Mouse (Mus musculus) splenic B cell, adult 2 months (primary cell): ENCODE data around the gene Tdrd3.
A peak's percentile ranks its signal among the peaks of the same experiment; 100 is the strongest.

Experiments used
- DNase-seq: peaks from one replicate; pipeline ENCODE4 v3.0.0-alpha.2; 2011; ENCODE audit warnings: low read depth, low spot score
- H3K27me3 ChIP-seq: 2 replicates; pipeline ENCODE4 v1.6.1; 2012; ENCODE audit warnings: mild to moderate bottlenecking, low read length, moderate library complexity, mixed read lengths; ENCODE audit not compliant: control insufficient read depth, poor library complexity, insufficient read depth, severe bottlenecking
- H3K36me3 ChIP-seq: 2 replicates; pipeline ENCODE4 v1.6.1; 2012; ENCODE audit warnings: mild to moderate bottlenecking, low read length, moderate library complexity, mixed read lengths; ENCODE audit not compliant: control insufficient read depth, poor library complexity, insufficient read depth, severe bottlenecking

The Tdrd3 gene

DNA sequence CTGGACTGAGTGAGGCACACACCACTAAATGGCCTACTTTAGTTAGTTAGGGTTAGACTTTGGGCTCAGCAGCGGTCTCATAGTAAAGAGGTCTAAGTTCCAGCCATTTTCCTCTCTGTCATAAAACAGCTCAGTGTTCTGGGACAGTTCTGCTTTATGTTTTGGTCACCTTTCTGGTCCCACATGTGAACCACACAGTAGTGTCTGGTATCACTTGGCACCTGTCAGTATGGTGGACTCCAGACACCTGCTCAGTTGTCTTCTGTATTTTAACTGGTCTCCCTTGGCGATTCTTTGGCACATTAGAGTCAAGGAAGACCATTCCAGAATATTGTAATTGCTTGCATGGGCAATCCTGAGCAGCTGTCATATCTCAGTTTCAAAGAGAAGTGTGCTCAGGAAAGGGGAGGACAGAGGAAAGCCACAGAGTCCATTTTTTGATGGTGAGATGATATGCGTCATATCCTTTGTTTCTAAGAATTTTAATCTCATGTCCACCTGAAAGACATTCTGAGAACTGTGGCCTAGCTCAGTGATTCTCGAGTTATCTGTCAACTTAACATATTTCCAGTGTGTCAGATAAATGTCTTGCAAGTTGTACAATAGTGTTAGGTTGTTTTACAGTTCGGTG is 11.3 kb downstream of the Tdrd3 start:
- peak; percentile 9 for DNase-seq
- H3K36me3 ChIP-seq: no peaks in the 10 kb centered on the region
- H3K27me3 ChIP-seq: no peaks in the 10 kb centered on the region

- no peaks in the 10 kb centered on the region for H3K36me3 ChIP-seq
- DNase-seq: no peak
- no peaks in the 10 kb centered on the region for H3K27me3 ChIP-seq
Observed at GRCm38 (mm10) chr14:87433390-87433915, 17.0 kb downstream of the Tdrd3 start.

GRCm38 (mm10) chr14:87435382-87435781 is 18.9 kb downstream of the Tdrd3 start:
- DNase-seq: no peak
- Histone ChIP-seq H3K27me3 (no peaks in the 10 kb centered on the region), H3K36me3 (no peaks in the 10 kb centered on the region)

DNA sequence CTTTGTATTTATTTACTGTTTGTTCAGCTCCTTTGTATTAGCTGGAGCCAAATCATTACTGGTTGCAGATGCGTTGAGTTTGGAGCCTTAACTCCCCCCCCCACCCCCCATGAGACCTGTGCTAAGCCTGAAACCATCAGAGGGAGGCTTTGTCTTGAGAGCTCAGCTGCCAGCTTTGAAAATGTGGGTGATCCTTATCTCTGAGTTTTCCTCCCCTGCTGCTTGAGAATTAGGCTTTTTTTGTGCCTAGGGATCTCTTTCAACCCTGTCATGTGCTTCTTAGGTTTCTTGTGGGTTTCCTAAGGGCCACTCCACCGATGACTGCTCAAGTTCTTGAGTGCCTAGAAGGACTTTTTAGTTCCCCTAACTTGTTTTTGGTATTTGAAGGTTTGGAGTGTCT is 23.3 kb downstream of the Tdrd3 start:
- no peaks in the 10 kb centered on the region for H3K27me3 ChIP-seq
- DNase-seq: no peak

DNA sequence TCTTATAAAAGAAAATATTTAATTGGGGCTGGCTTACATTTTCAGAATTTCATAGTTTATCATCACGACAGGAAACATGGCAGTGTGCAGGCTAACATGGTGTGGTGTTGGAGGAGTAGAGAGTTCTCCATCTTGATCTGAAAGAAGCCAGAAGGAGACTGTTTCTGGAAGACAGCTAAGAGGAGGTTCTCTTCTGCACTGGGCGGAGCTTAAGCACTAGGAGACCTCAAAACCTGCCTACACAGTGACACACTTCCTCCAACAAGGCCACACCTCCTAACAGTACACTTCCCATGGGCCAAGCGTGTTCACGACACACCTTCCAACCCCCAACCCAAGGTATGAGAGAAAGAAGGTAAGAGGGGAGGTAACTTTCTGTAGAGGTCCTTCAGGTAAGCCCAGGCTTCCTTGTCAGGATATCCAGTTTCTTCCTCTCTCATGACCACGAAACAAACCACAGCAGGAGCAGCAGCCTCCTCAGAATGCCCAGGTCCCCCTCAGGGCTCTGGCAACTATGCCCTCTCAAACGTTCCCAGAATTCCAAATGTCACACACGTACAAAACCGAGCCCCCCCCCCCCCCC is 30.0 kb downstream of the Tdrd3 start:
- Histone ChIP-seq H3K27me3 (no peaks in the 10 kb centered on the region), H3K36me3 (no peaks in the 10 kb centered on the region)
- no peak for DNase-seq

More for the DNA sequence above, 23.3 kb downstream of the Tdrd3 start:
- H3K36me3 ChIP-seq: no peaks in the 10 kb centered on the region

- Histone ChIP-seq H3K36me3 (no peaks in the 10 kb centered on the region), H3K27me3 (no peaks in the 10 kb centered on the region)
- DNase-seq: peak; percentile 77
Observed at GRCm38 (mm10) chr14:87451645-87452443, 35.4 kb downstream of the Tdrd3 start.

DNA sequence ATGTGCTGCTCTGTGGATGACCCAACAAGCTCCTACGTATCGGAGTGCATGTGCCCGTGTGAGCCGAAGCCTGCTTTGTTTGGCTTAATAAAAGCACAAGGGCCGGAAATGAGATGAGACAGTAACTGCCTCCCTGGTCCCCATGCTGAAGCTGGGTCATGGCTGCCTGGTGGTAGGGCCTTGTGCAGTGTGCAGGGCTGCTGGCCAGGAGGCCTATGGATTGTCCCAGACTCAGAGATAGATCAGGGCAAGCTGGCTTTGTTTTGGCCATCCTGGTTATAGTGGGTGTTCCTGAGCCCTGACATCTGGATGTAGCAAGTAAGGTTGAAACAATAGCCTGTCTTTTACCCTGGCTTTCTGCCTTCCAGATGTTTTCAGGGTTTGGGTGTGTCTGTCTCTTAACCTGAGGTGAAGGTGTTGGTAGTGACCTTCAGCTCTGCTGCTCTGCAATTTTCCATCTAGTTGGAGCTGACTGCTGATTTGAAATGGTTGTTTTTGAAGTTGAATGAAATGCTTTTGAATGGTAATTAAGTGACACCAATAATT is 39.3 kb downstream of the Tdrd3 start:
- DNase-seq: no peak
- no peaks in the 10 kb centered on the region for H3K27me3 ChIP-seq

DNA sequence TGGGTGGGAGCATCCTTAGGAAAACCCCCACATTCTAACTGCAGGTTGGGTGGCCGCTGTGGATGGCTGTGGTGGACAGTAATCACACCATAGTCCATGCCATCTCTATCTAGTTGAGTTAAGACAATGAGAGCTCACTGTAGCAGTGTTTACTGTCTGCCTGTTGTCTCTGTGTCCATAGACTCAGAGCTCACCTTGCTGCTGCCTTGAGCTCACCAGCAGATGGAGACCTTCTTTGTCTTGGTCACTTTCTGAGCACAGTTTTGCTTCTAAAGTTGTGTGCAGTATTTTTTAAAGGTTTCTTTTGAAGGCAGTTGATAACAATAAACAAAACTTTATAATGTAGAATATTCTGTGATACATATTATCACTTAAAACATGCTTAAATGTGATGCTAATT is 43.3 kb downstream of the Tdrd3 start:
- Histone ChIP-seq H3K27me3 (no peaks in the 10 kb centered on the region), H3K36me3 (no peaks in the 10 kb centered on the region)
- no peak for DNase-seq

More for the DNA sequence above, 39.3 kb downstream of the Tdrd3 start:
- H3K36me3 ChIP-seq: no peaks in the 10 kb centered on the region

DNA sequence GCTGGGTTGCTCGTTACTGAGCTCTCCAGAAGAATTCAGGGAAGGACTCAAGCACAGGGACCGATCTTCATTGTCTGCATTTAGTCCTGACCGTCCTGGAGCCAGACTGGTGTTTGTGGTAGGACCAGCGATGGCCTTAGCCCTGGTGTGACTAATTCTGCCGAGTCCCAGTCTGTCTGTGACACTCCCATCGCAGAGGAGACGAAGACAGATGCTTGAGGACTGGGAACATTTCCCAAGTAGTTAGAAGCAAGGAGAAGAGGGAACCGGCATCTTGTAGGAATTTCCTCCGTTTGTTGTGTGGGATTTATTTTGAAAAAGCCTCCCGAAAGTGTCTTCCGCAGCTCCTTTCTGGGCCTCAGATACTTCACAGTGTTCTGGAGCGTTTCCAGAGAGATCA is 45.1 kb downstream of the Tdrd3 start:
- no peaks in the 10 kb centered on the region for H3K36me3 ChIP-seq
- DNase-seq: no peak
- H3K27me3 ChIP-seq: no peaks in the 10 kb centered on the region

- Histone ChIP-seq H3K27me3 (no peaks in the 10 kb centered on the region), H3K36me3 (no peaks in the 10 kb centered on the region)
- DNase-seq: peak; percentile 75
Observed at GRCm38 (mm10) chr14:87463963-87464654, 47.7 kb downstream of the Tdrd3 start.

- Histone ChIP-seq H3K27me3 (no peaks in the 10 kb centered on the region), H3K36me3 (no peaks in the 10 kb centered on the region)
- no peak for DNase-seq
Observed at GRCm38 (mm10) chr14:87464655-87465054, 48.2 kb downstream of the Tdrd3 start.

GRCm38 (mm10) chr14:87467586-87467985 is 51.1 kb downstream of the Tdrd3 start:
- DNase-seq: no peak
- Histone ChIP-seq H3K27me3 (no peaks in the 10 kb centered on the region), H3K36me3 (no peaks in the 10 kb centered on the region)

GRCm38 (mm10) chr14:87471521-87471920 is 55.1 kb downstream of the Tdrd3 start:
- Histone ChIP-seq H3K27me3 (no peaks in the 10 kb centered on the region), H3K36me3 (0 out of 2 replicates have a peak, but pooled peaks cover 5% of the 10 kb centered on the region)
- DNase-seq: no peak

GRCm38 (mm10) chr14:87472782-87473181 is 56.3 kb downstream of the Tdrd3 start:
- Histone ChIP-seq H3K27me3 (no peaks in the 10 kb centered on the region), H3K36me3 (0 out of 2 replicates have a peak, but pooled peaks cover 5% of the 10 kb centered on the region)
- no peak for DNase-seq
